Mouse (Mus musculus) frontal cortex, postnatal 36 days (tissue): ENCODE measurements around the gene Sept14.
"Not testable (repeated sequence)": the region's sequence is repeated elsewhere in the genome, so short reads cannot be mapped to it uniquely, and the experiment has no call there.

Source experiments
- DNase-seq, 2 experiments: peaks; one replicate each; pipeline ENCODE4 v3.0.0; 2022; ENCODE audit warnings: low spot score in 2 of 2

Sept14 gene

DNA sequence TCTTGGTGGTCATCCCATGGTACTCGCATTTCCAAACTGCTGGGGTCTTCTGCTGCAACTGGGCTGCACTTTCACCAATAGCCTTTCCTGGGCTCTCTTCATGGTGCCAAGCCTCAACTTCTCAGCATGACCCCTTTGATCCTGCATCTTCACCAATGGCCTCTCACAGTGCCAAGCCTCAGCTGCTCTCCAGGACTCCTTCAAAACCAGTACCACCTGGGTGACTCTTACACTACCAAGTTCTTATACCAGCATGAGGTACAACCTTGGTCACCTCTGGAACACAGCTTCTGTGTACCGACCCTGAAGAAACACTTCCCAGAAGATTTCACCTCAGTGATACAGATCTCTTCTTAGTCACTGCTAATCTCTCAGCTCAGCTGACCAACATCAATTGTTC, at the start of gene Sept14:
Sept14 (minus strand) TSS at position 101 of the 400 bp plus-strand sequence.
- no peak for DNase-seq

GRCm38 (mm10) chr5:129756886-129757285, 48.6 kb upstream of the Sept14 start:
- DNase-seq, result no peak

DNA sequence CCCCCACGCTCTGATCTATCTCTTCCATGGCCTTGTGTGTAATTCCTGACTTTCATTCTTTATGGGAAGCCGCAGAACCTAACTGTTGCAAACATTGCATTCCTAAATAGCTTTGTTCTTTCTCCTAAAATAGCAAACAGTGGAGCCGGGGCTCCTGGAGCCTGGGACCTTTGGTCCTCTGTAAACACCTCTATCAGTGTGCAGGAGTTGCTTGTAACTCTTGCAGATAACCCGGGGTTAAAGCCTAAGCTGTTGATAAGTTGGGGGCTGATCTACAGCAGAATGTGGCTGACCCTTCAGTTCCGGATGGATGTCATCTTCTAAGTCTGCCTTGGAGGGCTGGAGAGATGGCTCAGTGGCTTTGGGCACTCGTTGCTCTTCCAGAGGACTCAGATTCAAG, 35.7 kb upstream of the Sept14 start:
- no peak for DNase-seq

- DNase-seq, result no peak
Measured at GRCm38 (mm10) chr5:129742903-129743488, 34.7 kb upstream of the Sept14 start.

DNA sequence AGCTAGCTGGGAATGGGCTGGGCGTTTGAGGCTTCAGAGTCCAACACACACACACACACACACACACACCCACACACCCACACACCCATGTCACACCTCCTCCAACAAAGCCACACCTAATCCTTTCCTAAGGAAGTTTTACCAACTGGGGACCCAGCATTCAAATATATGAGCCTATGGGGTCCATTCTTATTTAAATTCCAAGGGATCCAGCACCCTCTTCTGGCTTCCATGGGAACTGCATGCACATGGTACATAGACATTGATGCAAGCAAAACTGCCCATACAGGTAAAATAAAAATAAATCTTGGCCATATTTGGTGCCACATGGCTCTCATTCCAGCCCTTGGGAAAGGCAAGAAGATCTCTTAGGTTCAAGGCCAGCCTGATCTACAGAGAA, 32.7 kb upstream of the Sept14 start:
- no peak for DNase-seq

- DNase-seq, result no peak
Measured at GRCm38 (mm10) chr5:129731021-129731420, 22.7 kb upstream of the Sept14 start.

DNA sequence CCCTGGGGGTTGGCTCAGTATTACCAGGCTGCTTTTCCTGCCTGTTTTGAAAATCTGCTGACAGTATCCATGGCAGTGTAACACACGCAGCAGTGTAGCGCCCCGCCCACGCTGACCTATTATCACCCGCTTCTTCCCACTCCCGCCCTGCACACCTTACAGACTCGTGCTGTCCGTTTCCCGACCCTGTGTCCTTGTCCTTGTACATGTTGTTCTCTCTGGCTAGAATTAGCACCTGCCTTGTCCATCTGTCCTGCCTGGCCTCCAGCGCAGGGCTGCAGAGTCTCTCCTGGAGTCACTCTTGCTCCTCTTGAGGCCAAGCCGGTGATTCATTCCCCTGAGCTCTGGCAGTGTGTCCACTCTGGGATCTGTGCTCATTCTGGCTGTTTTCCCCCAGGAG, 22.0 kb upstream of the Sept14 start:
- DNase-seq, result no peak

DNA sequence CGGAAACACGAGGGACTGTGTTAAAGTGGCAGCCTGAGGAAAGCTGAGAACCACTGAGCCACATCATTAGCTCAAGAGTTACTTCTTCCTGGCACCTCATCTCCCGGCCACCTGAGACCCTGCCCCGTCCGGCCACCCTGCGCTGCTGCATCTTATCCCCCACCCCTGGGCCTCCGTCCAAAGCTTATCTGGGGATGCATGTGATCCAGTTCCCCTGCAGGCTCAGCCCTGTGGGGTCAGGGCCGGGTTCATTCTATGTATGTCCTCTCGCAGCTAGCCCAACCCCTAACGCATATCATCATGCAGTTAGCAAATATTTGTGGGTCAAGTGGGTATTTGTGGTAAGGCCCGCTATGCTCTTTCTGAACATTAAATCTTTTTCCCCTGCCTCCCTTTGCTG, 21.0 kb upstream of the Sept14 start:
- DNase-seq, result no peak

DNA sequence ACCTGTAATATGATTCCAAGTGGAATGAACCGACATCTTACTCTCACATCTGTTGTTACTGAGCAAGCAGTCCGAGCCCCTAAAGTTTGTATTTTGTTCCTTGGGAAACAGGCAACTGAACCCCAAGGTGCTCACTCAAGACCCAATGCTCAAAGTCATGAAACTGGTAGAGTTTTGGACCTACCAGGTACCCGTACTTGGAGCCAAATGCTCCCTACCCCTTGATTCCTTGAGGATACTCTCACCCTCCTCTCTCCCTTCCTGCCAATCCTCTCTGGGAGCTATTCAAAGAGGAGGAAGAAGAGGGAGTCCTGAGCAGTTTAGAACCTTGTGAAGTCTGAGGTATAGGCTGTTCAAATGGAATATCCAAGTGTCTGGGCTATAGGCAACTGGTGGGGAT, 18.5 kb upstream of the Sept14 start:
- DNase-seq, result no peak

DNA sequence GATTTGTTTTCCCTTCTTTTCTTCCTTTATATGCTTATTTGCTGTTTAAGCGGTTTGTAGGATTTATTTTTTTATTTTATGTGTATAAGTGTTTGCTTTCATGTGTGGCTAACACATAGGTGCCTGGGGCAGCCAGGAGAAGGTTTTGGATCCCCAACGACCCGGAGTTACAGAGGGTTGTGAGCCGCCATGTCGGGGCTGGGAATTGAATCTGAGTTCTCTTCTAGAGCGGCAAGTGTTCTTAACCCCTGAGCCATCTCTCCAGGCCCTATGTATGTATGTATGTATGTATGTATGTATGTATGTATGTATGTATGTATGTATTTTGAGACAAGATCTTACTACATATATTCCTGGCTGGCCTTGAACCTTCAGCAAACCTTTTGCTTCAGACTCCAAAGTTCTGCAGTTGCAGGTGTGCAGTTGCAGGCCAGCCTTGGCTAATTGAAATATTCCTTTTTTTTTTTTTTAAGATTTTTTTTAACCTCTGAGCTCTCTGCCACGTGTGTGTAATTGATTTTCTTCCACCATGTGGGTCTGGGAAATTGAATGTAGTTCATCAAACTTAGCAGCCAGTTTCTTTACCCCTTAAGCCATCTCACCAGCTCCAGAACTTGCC, 17.6 kb upstream of the Sept14 start:
- no peak for DNase-seq

- peak; percentile 93 to 95 for DNase-seq
Measured at GRCm38 (mm10) chr5:129724834-129725773, 16.8 kb upstream of the Sept14 start, which contains the start of gene Nipsnap2. Nipsnap2 (plus strand) TSS chr5:129725063.

- DNase-seq, result no peak
Measured at GRCm38 (mm10) chr5:129724268-129724667, 16.0 kb upstream of the Sept14 start.

DNA sequence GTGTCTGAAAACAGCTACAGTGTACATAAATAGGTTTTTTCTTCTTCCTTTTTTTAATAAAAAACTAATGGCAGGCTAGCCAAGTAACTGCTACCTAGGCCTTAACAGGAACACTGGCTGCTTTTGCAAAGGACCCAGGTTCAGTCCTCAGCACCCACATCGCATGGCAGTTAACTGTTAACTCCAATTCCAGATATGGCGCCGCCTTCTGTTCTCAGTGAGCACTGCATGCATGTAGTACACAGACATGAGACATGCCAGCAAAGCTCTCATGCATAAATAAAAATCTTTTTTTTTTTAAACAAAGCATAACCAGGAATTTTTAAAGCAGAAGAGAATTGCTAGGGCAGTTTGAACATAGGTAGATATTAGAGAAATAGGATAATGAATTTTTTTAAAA, 11.9 kb upstream of the Sept14 start:
- no peak for DNase-seq

DNA sequence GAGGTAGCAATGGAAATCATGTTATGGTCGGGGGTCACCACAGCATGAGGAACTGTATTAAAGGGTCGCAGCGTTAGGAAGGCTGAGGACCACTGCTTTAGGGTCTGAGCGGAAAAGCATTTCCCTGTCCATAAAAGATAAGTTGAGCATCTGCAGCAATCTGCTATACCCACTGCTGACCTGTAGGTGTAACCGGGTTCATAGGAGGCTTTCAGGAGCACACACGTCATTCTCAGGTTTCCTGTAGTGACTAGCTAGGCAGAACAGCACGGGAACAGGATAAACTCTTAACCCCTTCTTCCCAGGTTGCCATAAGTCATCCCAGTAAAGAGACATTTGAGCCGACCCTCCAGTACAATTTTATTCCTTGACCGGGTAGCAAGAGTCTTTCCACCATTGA, 8.7 kb upstream of the Sept14 start:
- DNase-seq, result no peak

GRCm38 (mm10) chr5:129715326-129715861, 7.1 kb upstream of the Sept14 start, which contains the start of gene Mrps17:
Mrps17 (plus strand) TSS chr5:129715497.
- peak; percentile 90 to 93 for DNase-seq

DNA sequence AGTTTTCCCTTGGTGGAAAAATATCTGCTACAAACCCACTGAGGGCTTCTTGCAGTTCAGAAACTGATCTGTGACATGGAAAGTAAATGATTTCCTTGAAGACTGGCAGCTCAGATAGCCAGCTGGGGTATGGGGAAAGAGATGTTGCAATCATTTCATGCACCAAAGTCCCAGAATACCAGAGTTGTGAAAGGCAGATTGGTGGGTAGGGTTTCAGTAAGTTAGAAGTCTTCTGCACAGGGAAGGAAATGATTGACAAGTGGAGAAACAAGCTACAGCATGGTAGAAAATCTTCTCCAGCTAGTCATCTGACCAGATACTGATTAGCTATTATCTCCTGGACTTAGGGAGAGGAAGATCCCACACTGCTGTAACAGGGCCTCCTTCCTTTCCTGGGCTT, 4.9 kb downstream of the Sept14 start:
- no peak for DNase-seq

GRCm38 (mm10) chr5:129701706-129702105, 6.6 kb downstream of the Sept14 start:
- DNase-seq, result no peak

DNA sequence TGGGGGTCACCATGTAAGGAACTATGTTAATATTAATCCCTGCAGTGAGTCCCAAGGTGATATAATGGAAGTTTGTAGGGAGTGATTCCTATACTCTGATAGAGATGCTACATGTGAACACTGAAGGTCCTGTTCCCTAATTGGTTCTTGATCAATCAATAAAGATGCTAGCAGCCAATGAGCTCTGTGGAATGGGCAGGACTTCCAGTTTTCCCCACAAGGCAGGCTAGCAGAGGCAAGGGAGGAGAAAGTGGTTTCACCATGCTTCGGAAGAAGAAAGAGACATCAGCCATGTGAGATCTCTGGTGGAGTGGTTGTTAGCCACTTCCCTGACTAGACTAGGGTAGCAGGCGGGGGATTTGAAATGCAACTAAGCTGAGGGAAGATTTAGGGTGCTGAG, 7.8 kb downstream of the Sept14 start:
- DNase-seq, result no peak

DNA sequence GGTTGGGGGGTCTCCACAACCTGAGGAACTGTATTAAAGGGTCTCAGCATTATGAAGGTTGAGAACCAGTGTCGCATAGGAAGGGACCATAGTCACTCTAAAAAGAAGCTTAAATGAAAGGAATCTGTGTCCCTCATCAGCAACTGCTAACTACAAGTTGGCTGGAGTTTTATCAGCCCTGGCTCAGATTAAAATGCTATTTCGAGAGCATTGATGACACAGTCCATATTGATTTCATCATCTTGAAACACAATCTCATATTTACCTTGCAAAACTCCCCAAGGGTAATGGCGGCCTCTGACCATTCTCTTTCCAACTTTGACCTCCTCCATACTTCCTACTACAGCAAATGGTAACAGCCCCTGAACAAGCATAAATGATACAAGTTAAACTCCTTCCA, 17.8 kb downstream of the Sept14 start:
- DNase-seq, result no peak

DNA sequence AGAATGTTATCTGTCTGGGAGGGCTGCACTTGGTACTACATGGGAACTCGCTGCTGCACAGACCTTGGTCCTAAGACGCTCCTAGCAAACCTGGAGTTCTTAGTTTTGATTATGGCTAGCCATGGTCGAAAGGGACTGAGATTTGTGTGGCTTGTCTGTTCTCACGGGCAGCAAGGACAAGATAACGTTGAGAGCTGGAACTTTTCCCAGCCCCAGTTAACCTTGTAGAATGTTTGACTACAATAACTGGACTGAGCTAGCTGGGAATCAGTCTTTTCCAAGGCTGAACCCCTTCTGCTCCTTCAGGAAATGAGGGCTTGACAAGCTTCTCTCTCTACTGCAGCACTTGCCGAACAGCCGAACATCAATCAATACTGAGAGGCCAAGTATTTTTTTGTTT, 20.7 kb downstream of the Sept14 start:
- DNase-seq, result no peak

DNA sequence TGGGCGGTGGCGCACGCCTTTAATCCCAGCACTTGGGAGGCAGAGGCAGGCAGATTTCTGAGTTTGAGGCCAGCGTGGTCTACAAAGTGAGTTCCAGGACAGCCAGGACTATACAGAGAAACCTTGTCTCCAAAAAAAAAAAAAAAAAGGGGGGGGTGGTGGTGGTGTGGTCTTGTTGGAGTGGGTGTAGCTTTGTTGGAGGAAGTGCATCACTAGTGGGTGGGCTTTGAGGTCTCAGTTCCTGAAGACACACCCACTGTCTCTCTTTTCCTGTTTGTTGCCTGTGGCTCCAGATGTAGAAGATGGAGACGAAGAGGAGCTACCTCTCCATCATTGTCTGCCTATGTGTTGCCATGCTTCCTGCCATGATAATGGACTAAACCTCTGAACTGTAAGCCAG, 23.2 kb downstream of the Sept14 start:
- DNase-seq, result not testable (repeated sequence)

DNA sequence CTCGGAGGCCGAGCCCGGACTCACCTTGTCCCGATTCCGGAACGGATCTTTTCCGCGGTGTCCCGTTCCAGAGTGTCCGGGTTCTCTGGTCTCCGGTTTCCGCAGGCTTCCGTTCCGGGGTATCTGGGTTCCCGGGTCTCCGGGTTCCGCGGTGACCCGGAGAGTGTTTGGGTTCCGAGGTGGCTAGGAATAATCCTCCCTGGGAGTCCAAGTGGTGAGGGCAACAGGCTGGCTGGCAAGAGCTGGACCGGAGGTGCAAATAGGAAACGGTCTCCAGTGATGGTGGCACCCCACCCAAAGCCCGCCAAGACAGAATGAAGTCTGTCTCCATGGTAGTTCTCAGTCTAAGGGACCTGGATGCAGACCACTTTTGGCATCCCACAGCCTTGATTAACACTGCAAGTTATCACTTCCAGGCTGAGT, 38.3 kb downstream of the Sept14 start, which contains the start of gene Zfp11:
Zfp11 (minus strand) TSS at position 64 of the 423 bp plus-strand sequence.
- DNase-seq, result peak; percentile 83 to 84
